Mouse (Mus musculus) cerebellum, adult 11-12 months (tissue): ENCODE measurements around the gene Arl14ep.

ENCODE experiments used
- DNase-seq: peaks from one replicate; pipeline ENCODE4 v3.0.0; 2022

Gene Arl14ep

GRCm38 (mm10) chr2:106942451-106942850 lies 31.8 kb downstream of the Arl14ep start:
- peak; percentile 29 for DNase-seq

GRCm38 (mm10) chr2:106935681-106936080 lies 38.5 kb downstream of the Arl14ep start:
- DNase-seq, result no peak

- DNase-seq, result no peak
Measured at GRCm38 (mm10) chr2:106929906-106930305, 44.3 kb downstream of the Arl14ep start.
